Mouse (Mus musculus) liver, embryonic 14.5 days (tissue): ENCODE results near the gene Rhod.

Source experiments
- CTCF ChIP-seq: IDR thresholded peaks from 2 replicates; pipeline ENCODE4 v1.5.1; 2016; ENCODE audit warnings: antibody characterized with exemption, low read depth, control low read depth
- EP300 ChIP-seq: IDR thresholded peaks from 2 replicates; pipeline ENCODE4 v1.6.1; 2016; ENCODE audit warnings: antibody characterized with exemption, low read depth

DNA sequence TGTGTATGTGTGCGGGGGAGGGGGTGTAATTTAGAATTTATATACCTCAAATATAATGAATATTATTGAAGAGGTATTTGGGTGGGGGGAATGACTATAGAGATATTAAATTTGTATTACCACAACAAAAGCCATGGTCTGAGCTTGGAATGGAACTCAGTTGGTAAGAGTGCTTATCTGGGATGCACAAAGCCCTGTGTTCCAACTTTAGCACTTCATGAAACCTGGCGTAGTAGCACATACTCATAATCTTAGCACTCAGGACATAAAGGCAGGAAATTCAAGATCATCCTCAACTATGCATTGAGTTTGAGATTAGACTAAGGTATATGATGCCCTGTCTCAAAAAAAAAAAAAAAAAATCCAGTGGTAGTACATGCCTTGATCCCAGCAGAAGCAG is 34.4 kb downstream of the Rhod start:
- no peak for TF ChIP-seq CTCF
- no peak for TF ChIP-seq EP300
